Mouse (Mus musculus) cerebellum, adult 11-12 months (tissue): Measurements from ENCODE around the gene Nmnat1.
"Not testable (repeated sequence)": the region's sequence is repeated elsewhere in the genome, so short reads cannot be mapped to it uniquely, and the experiment has no call there.

Experiments used
- DNase-seq: peaks from one replicate; pipeline ENCODE4 v3.0.0; 2022

Nmnat1 gene

GRCm38 (mm10) chr4:149487729-149488128 is 2.7 kb upstream of the Nmnat1 start:
- no peak for DNase-seq

GRCm38 (mm10) chr4:149485825-149486206 is 814 bp upstream of the Nmnat1 start:
- no peak for DNase-seq

- DNase-seq = no peak
Measured at GRCm38 (mm10) chr4:149484566-149484965, 436 bp downstream of the Nmnat1 start.

GRCm38 (mm10) chr4:149477078-149477477 is 7.9 kb downstream of the Nmnat1 start, which contains the start of gene Tmem274:
Gene Tmem274 (plus strand): TSS chr4:149477378.
- no peak for DNase-seq

- DNase-seq = no peak
Measured at GRCm38 (mm10) chr4:149475096-149475495, 9.9 kb downstream of the Nmnat1 start.

GRCm38 (mm10) chr4:149469557-149469956 is 15.4 kb downstream of the Nmnat1 start:
- DNase-seq = no peak

GRCm38 (mm10) chr4:149463435-149463950 is 21.5 kb downstream of the Nmnat1 start:
- DNase-seq = no peak

GRCm38 (mm10) chr4:149462305-149462971 is 22.6 kb downstream of the Nmnat1 start:
- no peak for DNase-seq

- DNase-seq = peak; percentile 88
Measured at GRCm38 (mm10) chr4:149461579-149462304, 23.3 kb downstream of the Nmnat1 start.

GRCm38 (mm10) chr4:149460475-149460874 is 24.5 kb downstream of the Nmnat1 start:
- DNase-seq = not testable (repeated sequence)

GRCm38 (mm10) chr4:149459425-149459824 is 25.6 kb downstream of the Nmnat1 start:
- DNase-seq = no peak

- DNase-seq = no peak
Measured at GRCm38 (mm10) chr4:149458526-149458925, 26.5 kb downstream of the Nmnat1 start.

- no peak for DNase-seq
Measured at GRCm38 (mm10) chr4:149457831-149458430, 27.1 kb downstream of the Nmnat1 start.

GRCm38 (mm10) chr4:149457163-149457562 is 27.8 kb downstream of the Nmnat1 start:
- DNase-seq = not testable (repeated sequence)

GRCm38 (mm10) chr4:149454879-149455278 is 30.1 kb downstream of the Nmnat1 start, which contains the start of gene Rbp7:
Gene Rbp7 (minus strand): TSS chr4:149454978.
- no peak for DNase-seq

GRCm38 (mm10) chr4:149454263-149454662 is 30.7 kb downstream of the Nmnat1 start:
- DNase-seq = no peak

GRCm38 (mm10) chr4:149453656-149454055 is 31.3 kb downstream of the Nmnat1 start:
- no peak for DNase-seq

GRCm38 (mm10) chr4:149450636-149451035 is 34.4 kb downstream of the Nmnat1 start:
- DNase-seq = no peak

- no peak for DNase-seq
Measured at GRCm38 (mm10) chr4:149446309-149446708, 38.7 kb downstream of the Nmnat1 start.

- peak; percentile 62 for DNase-seq
Measured at GRCm38 (mm10) chr4:149445868-149446267, 39.1 kb downstream of the Nmnat1 start.

- DNase-seq = peak; percentile 92
Measured at GRCm38 (mm10) chr4:149444964-149445701, 39.9 kb downstream of the Nmnat1 start.

GRCm38 (mm10) chr4:149444465-149444864 is 40.5 kb downstream of the Nmnat1 start:
- DNase-seq = no peak

- DNase-seq = no peak
Measured at GRCm38 (mm10) chr4:149442436-149442835, 42.6 kb downstream of the Nmnat1 start.
